Mouse (Mus musculus) ES-CJ7 (cell line): ENCODE measurements around the gene Clpp.
A peak's percentile ranks its signal among the peaks of the same experiment; 100 is the strongest.

Experiments
- DNase-seq: peaks from one replicate; pipeline ENCODE4 v3.0.0; 2011; ENCODE audit warnings: low read depth, low spot score

Gene Clpp

DNA sequence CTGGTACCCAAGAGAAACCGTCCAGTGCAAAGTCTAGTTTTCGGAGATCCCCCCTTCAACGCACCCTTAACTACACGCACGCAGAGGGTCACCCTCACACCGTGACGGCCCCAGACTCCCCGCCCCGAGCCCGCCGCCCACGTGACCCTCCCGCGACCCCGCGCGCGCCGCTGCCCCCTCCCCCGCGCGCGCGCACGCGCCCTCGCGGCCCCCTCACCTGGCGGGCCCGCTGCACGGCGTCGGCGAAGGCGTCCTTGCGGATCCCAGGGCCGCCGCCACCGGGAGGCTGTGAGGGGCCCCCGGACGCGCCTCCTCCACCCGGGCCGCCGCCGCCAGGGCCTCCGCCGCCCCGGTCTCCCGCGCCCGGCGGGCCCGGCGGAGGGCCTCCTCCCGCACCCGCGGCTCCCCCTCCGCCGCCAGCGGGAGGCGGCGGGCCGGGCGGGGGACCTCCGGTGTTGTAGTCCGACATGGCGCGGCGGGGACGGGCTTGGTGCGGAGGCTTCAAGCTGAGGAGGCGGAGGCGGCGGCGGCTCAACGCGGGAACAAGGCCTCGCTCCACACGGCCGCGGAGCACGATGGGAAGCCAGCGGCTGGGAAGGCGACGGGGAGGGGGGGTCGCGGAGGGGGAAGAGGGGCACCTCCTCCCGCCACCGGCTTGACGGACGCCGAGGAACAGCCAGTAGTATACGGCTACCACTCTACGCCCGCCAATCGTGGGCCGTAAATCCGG lies 41.0 kb downstream of the Clpp start, which contains the start of gene Khsrp:
TSS of gene Khsrp (minus strand) at position 592 of the 730 bp plus-strand sequence.
- DNase-seq = peak; percentile 44

DNA sequence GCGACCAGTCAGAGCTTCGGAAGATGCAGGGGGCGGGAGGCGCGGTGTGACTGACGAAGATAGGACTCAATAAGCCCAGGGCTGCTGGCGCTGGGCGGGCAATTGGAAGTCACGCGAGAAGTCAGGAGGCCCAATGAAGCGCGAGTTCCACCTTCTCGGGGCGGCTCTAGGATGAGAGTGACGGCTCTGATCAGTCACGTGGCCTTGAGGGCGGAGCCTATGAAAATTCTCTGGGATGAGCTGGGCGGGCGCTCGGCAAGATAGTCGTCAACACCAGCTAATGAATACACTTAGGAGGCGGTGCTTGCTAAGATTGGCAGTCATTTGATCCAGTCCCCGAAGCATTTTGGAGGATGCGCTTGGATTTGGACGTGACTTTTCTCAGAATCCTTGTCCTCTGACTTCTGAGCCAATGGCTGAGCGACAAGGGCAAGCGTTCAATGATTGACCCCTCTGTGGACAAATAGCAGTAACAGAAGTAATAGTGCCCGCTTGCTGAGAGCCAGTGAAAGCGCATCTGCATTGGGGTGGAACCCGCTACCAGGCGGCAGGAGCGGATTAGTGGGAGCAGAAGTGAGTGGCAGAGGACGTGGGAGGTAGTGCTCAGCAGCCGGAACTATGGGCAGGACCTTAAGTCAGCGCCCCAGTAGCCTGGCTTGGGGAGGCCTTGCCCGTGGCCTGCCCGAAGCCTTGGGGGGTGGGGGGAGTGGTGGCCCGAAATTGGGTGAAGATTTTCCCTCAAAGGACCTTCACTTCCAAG lies 41.7 kb downstream of the Clpp start:
- peak; percentile 100 for DNase-seq

GRCm38 (mm10) chr17:57032854-57033253 lies 42.7 kb downstream of the Clpp start:
- DNase-seq = peak; percentile 26

GRCm38 (mm10) chr17:57038978-57039377 lies 48.9 kb downstream of the Clpp start:
- peak; percentile 64 for DNase-seq

- DNase-seq = no peak
Measured at GRCm38 (mm10) chr17:57041554-57041953, 51.4 kb downstream of the Clpp start, which contains the start of gene Slc25a41. Slc25a41 (minus strand) TSS chr17:57041654.
